Comparison of ENCODE assay signal across 11 mouse cellular contexts in the genomic region with DNA sequence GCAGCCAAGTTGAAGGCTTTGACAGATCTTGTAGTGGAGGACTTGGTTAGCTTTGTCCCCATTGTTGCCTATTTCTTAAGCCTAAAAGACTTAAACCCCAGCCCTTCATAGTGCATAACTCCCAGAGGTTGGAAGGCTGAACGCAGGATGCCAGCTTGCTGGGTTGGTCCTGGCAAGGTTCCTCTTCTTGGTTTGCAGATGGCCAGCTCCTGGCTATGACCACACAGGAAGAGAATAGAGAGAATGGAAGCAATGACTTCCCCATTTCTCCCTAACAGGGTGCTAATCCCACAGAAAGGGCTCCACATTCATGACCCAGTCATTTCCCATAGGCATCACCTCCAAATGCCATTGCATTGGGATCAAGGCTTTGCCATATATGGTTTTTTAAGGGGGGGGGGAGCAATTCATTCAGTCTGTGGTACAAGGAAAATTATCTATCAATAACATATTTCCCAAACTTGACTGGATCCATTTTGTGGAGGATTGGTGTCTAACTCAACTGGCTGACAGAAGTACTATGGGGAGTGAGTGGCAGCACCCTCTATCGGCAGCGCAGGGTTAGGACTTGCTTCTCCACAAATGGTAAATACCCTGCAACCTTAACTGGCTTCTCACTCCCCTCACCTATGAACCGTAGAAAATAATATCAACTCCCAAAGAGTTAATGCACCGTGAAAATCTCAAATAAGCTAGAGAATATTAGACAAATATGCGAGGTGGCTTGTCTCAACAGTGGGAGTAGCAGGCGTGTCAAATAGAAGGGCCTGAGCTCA.
A peak's percentile ranks its signal among the peaks of the same experiment; 100 is the strongest.
DNase-seq lines count a peak whose midpoint lies in the region; ATAC-seq and TF ChIP-seq lines count a peak whose summit lies in the region.
"Had no signal": no experiment of that assay in that cellular context is flagged by ENCODE, and none has a peak within 500 bp of the region (broad histone marks: within the 10 kb centered on the region; RNA-seq: fewer than 3 reads in every experiment).

No protein-coding gene starts in this region.

- H3K27me3 ChIP-seq in hindbrain, embryonic 14.5 days (ENCODE audit: control insufficient read depth, insufficient read depth, low read length): no peaks in the 10 kb centered on the region
- H3K27me3 ChIP-seq in thymus, adult 2 months (ENCODE audit: control insufficient read depth, insufficient read depth, low read length): no peaks in the 10 kb centered on the region
- H3K27me3 ChIP-seq: heart, embryonic 15.5 days; limb, embryonic 12.5 days had no signal

- H3K4me1 ChIP-seq in hindbrain, embryonic 14.5 days (replicated peaks; ENCODE audit: control insufficient read depth, insufficient read depth, low read length): peaks cover 14% of the 10 kb centered on the region
- no peaks in the 10 kb centered on the region for H3K4me1 ChIP-seq in thymus, adult 2 months (replicated peaks; ENCODE audit: control insufficient read depth, insufficient read depth, low read length)
- H3K4me1 ChIP-seq: heart, embryonic 15.5 days; limb, embryonic 12.5 days had no signal

- intact Hi-C loops in heart, postnatal 25 days (cut with DNase I): no loop called here

- H3K4me2 ChIP-seq in hindbrain, embryonic 14.5 days (replicated peaks): no peak overlapping the region
- H3K4me2 ChIP-seq: heart, embryonic 15.5 days; limb, embryonic 12.5 days had no signal

- no peak for TF ChIP-seq CTCF in thymus, adult 2 months (IDR thresholded peaks at IDR 0.05; ENCODE audit: borderline replicate concordance, control insufficient read depth, extremely low read depth, insufficient read depth, low read length, poor library complexity)

- no peak for TF ChIP-seq POLR2A in thymus, adult 2 months (IDR thresholded peaks at IDR 0.05; ENCODE audit: control insufficient read depth, extremely low read depth, insufficient read depth, low read length, poor library complexity)

- 50% methylated on average over 7 of the region's 7 CpGs for WGBS in hindbrain, embryonic 14.5 days
- WGBS in thymus, adult 2 months: 63% methylated on average over 7 of the region's 7 CpGs

- H3K27ac ChIP-seq in hindbrain, embryonic 14.5 days: peak overlapping the region; percentile 95
- no peak overlapping the region for H3K27ac ChIP-seq in thymus, adult 2 months (ENCODE audit: control insufficient read depth, insufficient read depth, low read length)
- H3K27ac ChIP-seq: heart, embryonic 15.5 days; limb, embryonic 12.5 days had no signal

- no peaks in the 10 kb centered on the region for H3K9me3 ChIP-seq in hindbrain, embryonic 14.5 days (ENCODE audit: control insufficient read depth, low read length)
- H3K9me3 ChIP-seq: heart, embryonic 15.5 days; limb, embryonic 12.5 days had no signal

- no peaks in the 10 kb centered on the region for H3K36me3 ChIP-seq in hindbrain, embryonic 14.5 days (replicated peaks; ENCODE audit: control insufficient read depth, insufficient read depth)
- no peaks in the 10 kb centered on the region for H3K36me3 ChIP-seq in thymus, adult 2 months (ENCODE audit: control insufficient read depth, insufficient read depth, low read length)
- H3K36me3 ChIP-seq: heart, embryonic 15.5 days; limb, embryonic 12.5 days had no signal

- H3K9ac ChIP-seq in hindbrain, embryonic 14.5 days: no peak overlapping the region
- H3K9ac ChIP-seq: heart, embryonic 15.5 days; limb, embryonic 12.5 days had no signal

- peak; percentile 21 for DNase-seq in heart, postnatal 4 days
- no peak for DNase-seq in heart, postnatal 25 days (ENCODE audit: low spot score)
- DNase-seq in A20 (ENCODE audit: low read depth, low spot score) (peak; percentile 10), R1 (ENCODE audit: low read depth, low spot score) (peak; percentile 44)
- no peak for DNase-seq in hindbrain, embryonic 14.5 days (ENCODE audit: low spot score)
- no peak for DNase-seq in right cerebral cortex, postnatal 14 days
- no peak for DNase-seq in thymus, adult 2 months
- no peak for DNase-seq in thymus, adult 18-20 months
- DNase-seq: cerebellum, adult 9-11 months had no signal

- ATAC-seq in hindbrain, embryonic 14.5 days (ENCODE audit: low FRiP score): peak; percentile 6; the same call in 1 of the 2 replicates

- H3K4me3 ChIP-seq in hindbrain, embryonic 14.5 days (replicated peaks; ENCODE audit: low read length): no peak overlapping the region
- H3K4me3 ChIP-seq in thymus, adult 2 months (ENCODE audit: control insufficient read depth, insufficient read depth, low read length): no peak overlapping the region
- H3K4me3 ChIP-seq: heart, embryonic 15.5 days; limb, embryonic 12.5 days had no signal

Comparison
In these comparisons a context has a peak if more than half of its experiments do, and no peak if none do; other contexts are left out.
1. DNase-seq: peak in heart, postnatal 4 days (single experiment), A20 (single experiment) and R1 (single experiment); none in heart, postnatal 25 days (single experiment), hindbrain, embryonic 14.5 days (single experiment), right cerebral cortex, postnatal 14 days (single experiment), thymus, adult 2 months (single experiment) and thymus, adult 18-20 months (0 of 2).